Mouse (Mus musculus) C2C12 (cell line): Measurements from ENCODE around the gene Fer1l5. TPM values are rescaled to one million over a fixed set of nuclear protein-coding genes. Genes with fewer than 3 reads are reported as not detected.

Source experiments
- H3K27me3 ChIP-seq: one replicate; pipeline ENCODE4 v1.6.1; 2011; ENCODE audit not compliant: control insufficient read depth, insufficient read depth, insufficient read length
- H3K36me3 ChIP-seq: one replicate; pipeline ENCODE4 v1.6.1; 2011; ENCODE audit not compliant: control insufficient read depth, insufficient read depth
- H3K4me3 ChIP-seq: one replicate; pipeline ENCODE4 v1.5.1; 2011; ENCODE audit warnings: mild to moderate bottlenecking, control low read depth; ENCODE audit not compliant: poor library complexity, insufficient read depth, severe bottlenecking
- H3K79me2 ChIP-seq: one replicate; pipeline ENCODE4 v1.6.1; 2011; ENCODE audit not compliant: control insufficient read depth, insufficient read depth
- H3K79me3 ChIP-seq: one replicate; pipeline ENCODE4 v1.6.1; 2011; ENCODE audit warnings: low read depth, control low read depth
- H3ac ChIP-seq: one replicate; pipeline ENCODE3; 2011; ENCODE audit warnings: low read depth; ENCODE audit not compliant: control insufficient read depth, insufficient read length
- CEBPB ChIP-seq: IDR thresholded peaks from one replicate; pipeline ENCODE4 v1.6.1; 2011; ENCODE audit warnings: low read depth, mild to moderate bottlenecking, control low read depth, moderate library complexity
- CTCF ChIP-seq: IDR thresholded peaks from one replicate; pipeline ENCODE4 v1.5.1; 2011; ENCODE audit not compliant: control insufficient read depth, insufficient read depth, insufficient read length
- FOSL1 ChIP-seq: IDR thresholded peaks from one replicate; pipeline ENCODE4 v1.8.0; 2011; ENCODE audit warnings: mild to moderate bottlenecking, low read length; ENCODE audit not compliant: poor library complexity, insufficient read depth, severe bottlenecking
- MAX ChIP-seq: IDR thresholded peaks from one replicate; pipeline ENCODE4 v1.6.1; 2011; ENCODE audit warnings: mild to moderate bottlenecking, control low read depth
- MYOD1 ChIP-seq: IDR thresholded peaks from one replicate; pipeline ENCODE4 v1.6.1; 2011; ENCODE audit warnings: low read depth; ENCODE audit not compliant: control insufficient read depth, insufficient read length
- MYOG ChIP-seq: IDR thresholded peaks from one replicate; pipeline ENCODE4 v1.6.1; 2011; ENCODE audit not compliant: control insufficient read depth, insufficient read length; ENCODE audit errors: extremely low read depth
- USF1 ChIP-seq: IDR thresholded peaks from one replicate; pipeline ENCODE4 v1.6.1; 2011; ENCODE audit warnings: low read depth, mild to moderate bottlenecking, control low read depth, moderate library complexity
- polyA plus RNA-seq: library from polyadenylated mRNA; unstranded; fragments of >200 nt; fragmentation: generic; extraction: Trizol; gene quantifications from one replicate; pipeline ENCODE4 v1.2.1, GENCODE M21; 2012; ENCODE audit warnings: missing spikeins

The Fer1l5 gene
- polyA plus RNA-seq, 1 experiment, result 0.14 TPM

DNA sequence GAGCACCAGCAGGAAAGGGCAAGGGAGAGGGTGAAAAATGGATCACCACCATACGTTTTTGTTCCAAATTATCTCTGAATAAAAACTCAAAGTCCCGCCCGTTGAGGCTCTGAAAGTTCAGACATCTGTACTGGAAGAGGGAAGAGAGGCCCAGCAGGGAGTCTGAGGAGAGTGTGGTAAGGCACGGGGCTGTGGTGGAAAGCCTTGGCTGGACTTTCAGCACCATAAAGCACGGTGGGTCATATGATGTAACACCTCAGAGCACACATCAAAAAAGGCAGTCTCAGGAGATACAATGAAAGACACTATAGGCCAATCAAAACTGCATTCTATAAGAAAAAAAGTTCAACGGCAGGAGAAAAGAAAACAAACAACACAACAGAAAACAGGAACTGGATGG is 40.3 kb upstream of the Fer1l5 start:
- Histone ChIP-seq H3K27me3 (no peaks in the 10 kb centered on the region), H3K36me3 (peaks cover 32% of the 10 kb centered on the region), H3ac (no peak overlapping the region), H3K79me2 (no peaks in the 10 kb centered on the region), H3K4me3 (no peak overlapping the region), H3K79me3 (no peaks in the 10 kb centered on the region)
- TF ChIP-seq CTCF (no peak), MAX (no peak), USF1 (no peak), FOSL1 (no peak), CEBPB (no peak), MYOG (no peak), MYOD1 (no peak)

DNA sequence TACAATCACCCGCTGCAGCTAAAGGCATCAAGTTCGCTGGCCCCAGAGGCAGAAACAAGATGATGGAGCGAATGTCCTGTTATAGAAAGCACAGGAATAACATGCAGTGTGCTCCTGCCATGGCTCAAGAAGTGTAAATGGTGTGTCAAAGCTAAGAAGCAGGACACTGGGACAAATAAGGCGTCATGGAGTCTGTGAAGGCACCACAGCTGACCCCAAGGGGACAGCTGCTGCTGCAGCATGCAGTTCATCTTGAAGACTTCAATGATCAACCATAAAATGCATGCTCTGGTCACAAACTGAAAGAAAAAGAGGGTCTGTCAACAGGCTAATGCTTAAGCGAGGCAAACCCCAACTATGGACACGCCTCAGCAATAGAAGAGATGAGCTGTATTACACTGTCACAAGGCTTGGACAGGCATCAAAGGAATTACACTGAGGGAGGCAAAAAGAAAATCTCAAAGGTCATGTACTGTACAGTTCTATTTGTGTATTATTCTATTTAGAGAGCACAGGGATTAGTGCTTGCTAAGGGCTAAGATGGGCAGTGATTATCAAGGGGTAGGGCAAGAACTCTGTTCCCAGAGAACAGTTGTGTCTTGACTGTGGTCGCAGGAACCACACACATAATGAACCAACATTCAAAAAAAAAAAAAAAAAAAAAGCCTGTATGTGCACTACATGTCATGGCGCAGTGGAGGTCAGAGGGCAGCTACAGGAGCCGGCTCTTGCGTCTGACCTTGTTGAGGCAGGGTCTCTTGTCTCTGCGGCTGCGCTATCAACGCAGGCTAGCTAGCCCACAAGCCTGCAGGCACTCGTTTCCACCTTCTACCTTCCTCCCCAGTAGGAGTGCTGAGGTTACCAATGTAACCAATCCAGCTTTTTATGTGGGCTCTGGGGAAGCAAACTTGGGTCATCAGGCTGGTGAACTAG is 38.9 kb upstream of the Fer1l5 start:
- Histone ChIP-seq H3K79me2 (no peaks in the 10 kb centered on the region), H3K79me3 (no peaks in the 10 kb centered on the region), H3K36me3 (peaks cover 39% of the 10 kb centered on the region), H3K4me3 (no peak overlapping the region), H3K27me3 (no peaks in the 10 kb centered on the region), H3ac (no peak overlapping the region)
- TF ChIP-seq MYOD1, result no peak
- no peak for TF ChIP-seq CEBPB
- TF ChIP-seq CTCF, result no peak
- TF ChIP-seq MAX, result no peak
- no peak for TF ChIP-seq MYOG
- TF ChIP-seq FOSL1, result no peak
- no peak for TF ChIP-seq USF1

DNA sequence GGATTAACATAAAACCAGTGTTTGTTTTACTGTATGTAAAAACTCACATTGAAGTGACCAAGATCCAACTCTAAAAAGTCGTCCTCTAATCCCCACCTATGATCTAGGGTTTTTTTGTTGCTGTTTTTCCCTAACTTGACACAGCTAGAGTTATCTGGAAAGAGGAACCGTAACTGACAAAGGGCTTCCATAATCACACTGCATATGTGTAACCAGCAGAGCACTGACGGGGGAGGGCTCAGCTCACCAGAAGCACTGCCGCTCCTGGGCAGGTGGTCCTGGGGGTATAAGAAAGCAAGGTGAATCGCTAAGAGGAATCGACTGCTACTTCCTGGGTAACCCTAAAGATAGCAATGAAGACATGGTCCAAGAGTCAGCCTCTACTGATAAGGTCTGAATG is 29.5 kb upstream of the Fer1l5 start:
- Histone ChIP-seq H3K4me3 (no peak overlapping the region), H3K27me3 (no peaks in the 10 kb centered on the region), H3K79me3 (peaks cover 2% of the 10 kb centered on the region), H3K36me3 (peaks cover 100% of the 10 kb centered on the region), H3K79me2 (peaks cover 13% of the 10 kb centered on the region), H3ac (no peak overlapping the region)
- TF ChIP-seq MYOG, result no peak
- TF ChIP-seq USF1, result no peak
- no peak for TF ChIP-seq CEBPB
- no peak for TF ChIP-seq MAX
- no peak for TF ChIP-seq CTCF
- TF ChIP-seq FOSL1, result no peak
- TF ChIP-seq MYOD1, result no peak

DNA sequence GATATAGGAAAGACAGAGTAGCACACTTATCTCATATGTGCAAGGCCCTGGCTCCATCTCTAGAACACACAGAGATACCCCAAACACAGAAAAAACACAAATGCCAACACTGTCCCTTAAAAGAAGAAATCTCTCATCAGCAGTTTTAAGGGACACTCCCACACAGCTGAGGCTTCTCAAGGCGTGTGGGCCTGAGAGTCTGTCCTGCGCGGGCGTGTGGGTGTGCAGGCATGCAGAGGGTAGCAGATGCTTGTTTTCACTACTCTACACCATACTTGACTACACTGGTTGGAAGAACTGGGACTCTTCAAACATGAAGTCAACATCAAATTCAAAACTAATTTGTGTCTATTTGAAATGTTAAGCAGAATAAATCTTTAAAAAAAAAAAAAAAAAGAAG is 19.7 kb upstream of the Fer1l5 start:
- Histone ChIP-seq H3K4me3 (no peak overlapping the region), H3ac (no peak overlapping the region), H3K79me3 (peaks cover 1% of the 10 kb centered on the region), H3K36me3 (peaks cover 97% of the 10 kb centered on the region), H3K79me2 (peaks cover 13% of the 10 kb centered on the region), H3K27me3 (no peaks in the 10 kb centered on the region)
- TF ChIP-seq CEBPB (no peak), MYOG (no peak), FOSL1 (no peak), USF1 (no peak), MAX (no peak), CTCF (no peak), MYOD1 (no peak)

DNA sequence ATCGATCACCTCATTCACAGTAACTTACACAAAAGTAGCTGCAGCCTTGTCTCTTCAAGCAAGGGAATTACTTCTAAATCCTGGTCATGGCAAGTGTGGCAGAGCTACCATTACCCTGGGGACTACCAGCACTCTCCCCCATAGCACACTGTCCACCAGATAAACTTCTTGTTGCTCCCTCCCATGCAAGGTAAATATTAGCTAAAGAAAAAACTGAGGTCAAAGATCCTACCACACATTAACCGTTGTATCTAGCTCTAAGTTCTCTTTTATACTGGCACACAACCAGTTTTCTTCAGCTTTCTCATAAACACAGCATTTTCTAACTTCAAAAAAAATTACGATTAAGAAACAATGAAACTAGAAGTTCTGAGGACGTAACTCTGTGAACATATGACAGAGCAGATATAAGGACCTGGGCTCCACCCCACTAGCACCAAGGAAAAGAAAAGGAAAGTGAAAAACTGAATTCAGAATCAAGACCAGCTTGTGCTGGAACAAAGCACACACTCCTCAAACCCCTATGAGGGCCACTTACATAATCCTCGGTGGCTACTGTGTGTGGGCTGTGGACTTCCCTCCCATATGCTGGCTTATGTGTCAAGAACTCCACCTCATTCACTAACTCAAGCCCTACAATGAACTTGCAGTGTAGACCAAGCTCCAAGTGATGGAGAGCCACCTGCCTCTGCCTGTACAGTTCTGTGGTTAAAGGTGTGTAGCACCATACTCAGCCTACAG is 15.0 kb upstream of the Fer1l5 start:
- H3K79me3 ChIP-seq, result peaks cover 33% of the 10 kb centered on the region
- no peaks in the 10 kb centered on the region for H3K27me3 ChIP-seq
- TF ChIP-seq CEBPB, result no peak
- TF ChIP-seq MAX, result no peak
- TF ChIP-seq MYOG, result no peak
- no peak for TF ChIP-seq MYOD1
- TF ChIP-seq CTCF, result no peak
- no peak for TF ChIP-seq FOSL1
- no peak for TF ChIP-seq USF1
- peaks cover 78% of the 10 kb centered on the region for H3K36me3 ChIP-seq
- peaks cover 60% of the 10 kb centered on the region for H3K79me2 ChIP-seq
- no peak overlapping the region for H3K4me3 ChIP-seq
- H3ac ChIP-seq, result no peak overlapping the region
